In the genomic region with DNA sequence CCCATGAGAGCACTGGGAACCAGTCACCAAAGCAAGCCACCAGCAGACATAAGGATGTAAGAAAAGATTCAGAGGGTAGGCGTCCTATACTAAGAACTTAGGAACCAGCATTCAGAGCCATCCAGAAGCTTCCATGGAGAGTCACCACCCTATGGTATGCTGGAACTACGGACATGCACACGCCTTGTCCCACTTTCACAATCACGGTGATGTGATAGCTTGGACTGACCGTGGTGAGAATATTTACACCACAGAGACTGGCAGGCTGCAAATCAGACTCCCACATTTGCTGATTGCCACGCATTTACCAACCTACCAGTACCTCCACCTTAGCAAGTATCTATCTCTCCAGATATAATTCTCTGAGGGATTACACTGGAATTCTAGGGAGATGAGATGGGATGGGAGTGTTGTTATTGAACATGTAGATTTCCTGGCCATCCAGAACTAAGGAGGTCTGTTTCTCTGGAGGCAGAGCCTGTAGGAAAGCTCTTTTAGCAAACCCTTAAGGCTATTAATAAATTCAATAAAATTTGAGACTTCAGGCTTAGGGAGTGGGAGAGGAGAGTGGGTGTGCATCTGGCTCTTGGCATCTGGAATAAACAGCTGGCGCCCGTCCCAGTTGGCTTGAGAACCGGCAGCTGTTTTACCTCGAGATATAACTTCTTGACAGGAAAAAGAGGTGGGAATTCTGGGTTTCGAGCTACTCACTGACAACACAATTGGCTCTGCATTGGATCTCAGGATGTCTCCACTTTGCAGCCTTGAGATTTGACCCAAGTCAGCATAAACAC, we compare ENCODE assay signal across 9 mouse cellular contexts.
DNase-seq lines count a peak whose midpoint lies in the region; ATAC-seq and TF ChIP-seq lines count a peak whose summit lies in the region.
"Had no signal": no experiment of that assay in that cellular context is flagged by ENCODE, and none has a peak within 500 bp of the region (broad histone marks: within the 10 kb centered on the region; RNA-seq: fewer than 3 reads in every experiment).

No protein-coding gene starts in this region.

- H3K4me3 ChIP-seq in hindbrain, embryonic 10.5 days, result no peak overlapping the region
- no peak overlapping the region for H3K4me3 ChIP-seq in hindbrain, embryonic 12.5 days
- no peak overlapping the region for H3K4me3 ChIP-seq in heart, embryonic 12.5 days
- H3K4me3 ChIP-seq in stomach, postnatal 0 days (ENCODE audit: low read depth, low read length), result no peak overlapping the region
- H3K4me3 ChIP-seq in hindbrain, postnatal 0 days (ENCODE audit: low read length), result no peak overlapping the region
- H3K4me3 ChIP-seq: liver, embryonic 15.5 days had no signal

- H3K36me3 ChIP-seq in hindbrain, embryonic 10.5 days, result no peaks in the 10 kb centered on the region
- H3K36me3 ChIP-seq in hindbrain, embryonic 12.5 days, result no peaks in the 10 kb centered on the region
- H3K36me3 ChIP-seq in heart, embryonic 12.5 days, result no peaks in the 10 kb centered on the region
- no peaks in the 10 kb centered on the region for H3K36me3 ChIP-seq in stomach, postnatal 0 days (ENCODE audit: control insufficient read depth, insufficient read depth, low read length)
- H3K36me3 ChIP-seq in hindbrain, postnatal 0 days (ENCODE audit: insufficient read depth, low read length), result no peaks in the 10 kb centered on the region
- H3K36me3 ChIP-seq: liver, embryonic 15.5 days had no signal

- H3K4me1 ChIP-seq in hindbrain, embryonic 10.5 days (replicated peaks), result peaks cover 48% of the 10 kb centered on the region
- H3K4me1 ChIP-seq in hindbrain, embryonic 12.5 days, result peaks cover 14% of the 10 kb centered on the region
- peaks cover 73% of the 10 kb centered on the region for H3K4me1 ChIP-seq in heart, embryonic 12.5 days (replicated peaks)
- peaks cover 24% of the 10 kb centered on the region for H3K4me1 ChIP-seq in stomach, postnatal 0 days (replicated peaks; ENCODE audit: control insufficient read depth, insufficient read depth)
- no peaks in the 10 kb centered on the region for H3K4me1 ChIP-seq in hindbrain, postnatal 0 days (ENCODE audit: insufficient read depth, low read length)

- H3K9ac ChIP-seq in hindbrain, embryonic 12.5 days, result no peak overlapping the region
- no peak overlapping the region for H3K9ac ChIP-seq in heart, embryonic 12.5 days
- no peak overlapping the region for H3K9ac ChIP-seq in stomach, postnatal 0 days (ENCODE audit: low read length)
- H3K9ac ChIP-seq in hindbrain, postnatal 0 days (replicated peaks; ENCODE audit: low read length), result no peak overlapping the region
- H3K9ac ChIP-seq: liver, embryonic 15.5 days had no signal

- H3K27ac ChIP-seq in hindbrain, embryonic 10.5 days, result peak overlapping the region; percentile 77
- H3K27ac ChIP-seq in hindbrain, embryonic 12.5 days, result no peak overlapping the region
- peak overlapping the region; percentile 64 for H3K27ac ChIP-seq in heart, embryonic 12.5 days (ENCODE audit: poor library complexity, severe bottlenecking)
- H3K27ac ChIP-seq in stomach, postnatal 0 days (replicated peaks), result peak overlapping the region; percentile 63
- H3K27ac ChIP-seq in hindbrain, postnatal 0 days, result no peak overlapping the region

- 92% methylated on average over 11 of the region's 11 CpGs for WGBS in hindbrain, embryonic 10.5 days
- 89% methylated on average over 11 of the region's 11 CpGs for WGBS in hindbrain, embryonic 12.5 days
- 40% methylated on average over 11 of the region's 11 CpGs for WGBS in heart, embryonic 12.5 days
- 52% methylated on average over 11 of the region's 11 CpGs for WGBS in stomach, postnatal 0 days
- 77% methylated on average over 11 of the region's 11 CpGs for WGBS in hindbrain, postnatal 0 days

- ATAC-seq in hindbrain, embryonic 12.5 days (ENCODE audit: low FRiP score), result no peak
- peak; percentile 41; the same call in 1 of the 2 replicates for ATAC-seq in heart, embryonic 12.5 days (ENCODE audit: insufficient number of reproducible peaks, low FRiP score)
- ATAC-seq in stomach, postnatal 0 days (ENCODE audit: low FRiP score, low TSS enrichment), result peak; percentile 36; the same call in 1 of the 2 replicates
- no peak for ATAC-seq in hindbrain, postnatal 0 days

- TF ChIP-seq EP300 in stomach, postnatal 0 days (optimal IDR thresholded peaks at IDR 0.05), result no peak

- no peak overlapping the region for H3K4me2 ChIP-seq in hindbrain, embryonic 12.5 days (replicated peaks)
- no peak overlapping the region for H3K4me2 ChIP-seq in heart, embryonic 12.5 days
- H3K4me2 ChIP-seq in stomach, postnatal 0 days (replicated peaks; ENCODE audit: low read depth), result no peak overlapping the region
- no peak overlapping the region for H3K4me2 ChIP-seq in hindbrain, postnatal 0 days (ENCODE audit: low read depth, low read length)
- H3K4me2 ChIP-seq: liver, embryonic 15.5 days had no signal

- no peaks in the 10 kb centered on the region for H3K27me3 ChIP-seq in hindbrain, embryonic 10.5 days (ENCODE audit: insufficient read depth, poor library complexity, severe bottlenecking)
- no peaks in the 10 kb centered on the region for H3K27me3 ChIP-seq in hindbrain, embryonic 12.5 days
- H3K27me3 ChIP-seq in heart, embryonic 12.5 days (replicated peaks), result no peaks in the 10 kb centered on the region
- no peaks in the 10 kb centered on the region for H3K27me3 ChIP-seq in stomach, postnatal 0 days (ENCODE audit: control insufficient read depth, insufficient read depth, low read length)
- H3K27me3 ChIP-seq in hindbrain, postnatal 0 days (ENCODE audit: insufficient read depth, low read length), result no peaks in the 10 kb centered on the region
- H3K27me3 ChIP-seq: liver, embryonic 15.5 days had no signal

- H3K9me3 ChIP-seq in hindbrain, embryonic 10.5 days, result peaks cover 5% of the 10 kb centered on the region; the same call in 1 of the 2 replicates
- H3K9me3 ChIP-seq in hindbrain, embryonic 12.5 days (replicated peaks), result no peaks in the 10 kb centered on the region
- peaks cover 4% of the 10 kb centered on the region; the same call in 1 of the 2 replicates for H3K9me3 ChIP-seq in heart, embryonic 12.5 days (replicated peaks)
- no peaks in the 10 kb centered on the region for H3K9me3 ChIP-seq in stomach, postnatal 0 days (ENCODE audit: control insufficient read depth, low read length)
- H3K9me3 ChIP-seq in hindbrain, postnatal 0 days (ENCODE audit: low read length), result no peaks in the 10 kb centered on the region
- H3K9me3 ChIP-seq: liver, embryonic 15.5 days had no signal

- no peak for TF ChIP-seq CTCF in stomach, postnatal 0 days (IDR thresholded peaks at IDR 0.05; ENCODE audit: low read depth)
- no peak for TF ChIP-seq CTCF in hindbrain, postnatal 0 days (IDR thresholded peaks at IDR 0.05; ENCODE audit: low read depth)

- no peak for DNase-seq in hindbrain, embryonic 10.5 days (ENCODE audit: low spot score)
- peak; percentile 89 to 93 for DNase-seq in kidney, postnatal 4 days
- peak; percentile 67 for DNase-seq in stomach, postnatal 0 days (ENCODE audit: low spot score)
- no peak for DNase-seq in B cell, adult 2 months
- no peak for DNase-seq in hindbrain, postnatal 0 days (ENCODE audit: low spot score)
- no peak for DNase-seq in right cerebral cortex, postnatal 25 days

Comparison
In these comparisons a context has a peak if more than half of its experiments do, and no peak if none do; other contexts are left out.
1. H3K27ac ChIP-seq: peak in hindbrain, embryonic 10.5 days (single experiment), heart, embryonic 12.5 days (single experiment) and stomach, postnatal 0 days (single experiment); none in hindbrain, embryonic 12.5 days (single experiment) and hindbrain, postnatal 0 days (single experiment).
2. DNase-seq: peak in kidney, postnatal 4 days (2 of 2) and stomach, postnatal 0 days (single experiment); none in hindbrain, embryonic 10.5 days (single experiment), B cell, adult 2 months (0 of 2), hindbrain, postnatal 0 days (single experiment) and right cerebral cortex, postnatal 25 days (single experiment).
3. ATAC-seq: peak in heart, embryonic 12.5 days (single experiment) and stomach, postnatal 0 days (single experiment); none in hindbrain, embryonic 12.5 days (single experiment) and hindbrain, postnatal 0 days (single experiment).